Mouse (Mus musculus): ENCODE data around the gene Nrbp1.
"Not testable (repeated sequence)": the region's sequence is repeated elsewhere in the genome, so short reads cannot be mapped to it uniquely, and the experiment has no call there.

Gene Nrbp1

GRCm38 (mm10) chr5:31216554-31216953 lies 24.1 kb upstream of the Nrbp1 start:
- DNase-seq, result not testable (repeated sequence)

DNA sequence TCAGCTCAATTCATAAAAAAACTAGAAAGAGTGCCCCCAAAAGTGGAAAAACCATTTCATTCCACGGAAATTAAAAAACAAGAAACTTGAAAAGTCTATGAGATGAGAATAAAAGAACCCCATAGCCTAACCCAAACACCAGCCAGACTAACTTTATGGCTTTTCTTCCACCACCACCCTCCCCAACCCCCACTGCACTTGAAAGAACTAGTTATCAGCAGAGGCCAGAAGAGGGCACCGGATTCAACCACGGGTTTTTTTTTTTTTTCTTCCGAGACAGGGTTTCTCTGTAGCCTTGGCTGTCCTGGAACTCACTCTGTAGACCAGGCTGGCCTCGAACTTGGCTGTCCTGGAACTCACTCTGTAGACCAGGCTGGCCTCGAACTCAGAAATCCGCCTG lies 22.4 kb upstream of the Nrbp1 start:
- no peak for DNase-seq

- peak; percentile 49 to 60 for DNase-seq
These were observed 21.6 kb upstream of the Nrbp1 start for GRCm38 (mm10) chr5:31219070-31219469.

DNA sequence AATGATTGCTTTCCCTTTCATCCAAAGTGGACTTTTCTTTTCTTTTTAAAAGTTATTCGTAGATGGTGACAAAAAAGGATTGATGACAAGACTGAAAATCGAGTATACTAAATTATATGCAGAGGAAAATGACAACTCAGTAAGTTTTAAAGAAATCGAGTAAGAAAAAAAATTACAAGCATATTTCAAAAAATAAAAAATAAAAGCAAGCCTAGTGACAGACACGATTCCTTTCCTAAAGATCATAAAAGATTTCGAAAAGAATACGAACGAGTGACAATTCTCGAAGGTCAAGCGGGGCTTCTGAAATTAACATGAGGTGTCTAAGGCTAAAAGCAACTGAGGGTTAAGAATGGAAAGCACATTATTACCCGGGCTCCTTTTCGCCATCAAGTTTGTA lies 21.2 kb upstream of the Nrbp1 start:
- no peak for DNase-seq

- peak; percentile 77 to 81 for DNase-seq
These were observed 20.7 kb upstream of the Nrbp1 start for GRCm38 (mm10) chr5:31219911-31220447.

DNA sequence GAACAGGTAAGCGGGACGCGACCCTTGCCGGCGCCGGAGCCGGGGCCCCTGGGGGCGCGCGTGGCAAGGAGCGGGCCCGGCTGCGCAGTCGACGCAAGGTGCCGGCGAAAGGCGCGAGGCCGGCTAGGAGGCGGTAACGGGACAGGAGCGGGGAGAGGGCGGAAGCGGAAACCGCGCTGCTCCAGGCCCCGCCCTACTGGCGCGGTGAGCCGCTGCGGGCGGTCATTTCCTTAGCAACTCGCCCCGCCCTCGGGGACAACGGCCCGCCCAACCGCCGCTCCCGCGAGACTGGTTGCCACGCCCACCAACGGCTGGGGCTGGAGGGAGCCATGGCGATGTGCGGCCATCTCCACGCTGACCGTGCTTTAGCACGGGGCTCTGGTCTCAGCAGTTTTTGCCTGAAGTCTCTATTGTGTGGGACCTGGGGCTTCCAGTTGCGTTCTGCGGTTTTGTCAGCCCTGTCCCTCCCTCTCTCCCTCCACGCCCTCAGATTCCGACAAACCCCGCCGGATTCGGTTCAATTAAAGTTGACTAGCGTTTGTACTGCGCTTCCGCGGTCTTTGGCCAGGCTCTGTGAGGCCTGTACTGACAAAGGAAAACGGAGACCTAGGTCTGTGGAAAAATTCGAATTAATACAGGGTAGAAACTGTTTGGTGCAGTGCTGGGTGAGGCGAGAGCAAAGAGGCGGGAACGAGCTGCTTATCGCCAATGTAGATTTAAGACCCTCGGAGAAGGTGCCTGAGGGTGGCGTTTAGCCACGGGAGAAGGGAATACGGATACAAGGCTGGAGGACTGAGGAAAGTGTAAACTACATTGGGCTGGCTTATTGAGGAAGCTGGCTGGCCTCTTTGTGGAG lies 20.0 kb upstream of the Nrbp1 start, which contains the start of gene Ppm1g:
Ppm1g (minus strand) TSS at position 240 of the 856 bp plus-strand sequence.
- DNase-seq, result peak; percentile 99 to 100

- DNase-seq, result peak; percentile 60 to 67
These were observed 19.2 kb upstream of the Nrbp1 start for GRCm38 (mm10) chr5:31221304-31221945.

DNA sequence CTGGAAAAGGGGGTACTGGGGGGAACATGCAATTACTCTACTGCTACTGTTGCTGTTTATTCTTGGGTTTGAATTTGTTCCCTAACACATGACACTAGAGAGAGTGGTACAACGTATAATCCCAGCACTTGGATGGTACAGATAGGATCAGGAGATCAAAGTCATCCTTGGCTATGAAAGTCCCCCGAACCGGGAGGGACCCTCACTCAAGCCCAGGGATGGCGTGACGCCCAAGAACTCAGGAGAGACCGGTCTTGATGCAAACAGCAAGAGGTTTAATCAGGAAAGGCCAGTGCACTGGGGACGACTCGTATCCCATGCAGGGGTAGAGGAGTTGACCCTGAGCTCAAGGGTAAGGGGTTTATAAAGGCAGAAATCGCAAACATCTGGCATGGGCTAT lies 18.0 kb upstream of the Nrbp1 start:
- DNase-seq, result peak; percentile 13 to 29

- no peak for DNase-seq
These were observed 14.0 kb upstream of the Nrbp1 start for GRCm38 (mm10) chr5:31226641-31227040.

- no peak for DNase-seq
These were observed 914 bp downstream of the Nrbp1 start for GRCm38 (mm10) chr5:31241522-31242034.

DNA sequence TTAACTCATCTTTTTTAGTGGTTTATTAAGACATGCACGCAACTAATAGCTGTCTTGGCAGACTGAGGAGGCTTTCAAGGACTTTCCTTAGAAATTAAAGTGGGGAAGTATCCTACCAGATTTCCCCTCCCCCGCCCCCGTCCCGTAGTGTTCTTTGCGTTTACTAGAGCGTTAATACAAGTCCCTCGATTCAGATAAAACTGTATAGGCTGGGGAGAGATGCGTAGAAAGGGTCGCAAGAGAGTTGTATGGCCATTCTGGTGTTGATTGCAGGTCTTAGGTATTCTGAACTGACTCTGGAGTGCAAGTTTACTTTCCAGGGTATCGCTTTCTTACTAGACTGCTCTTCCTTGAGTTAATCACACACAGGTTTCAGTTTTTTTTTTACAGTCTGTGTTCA lies 1.5 kb downstream of the Nrbp1 start:
- DNase-seq, result no peak

DNA sequence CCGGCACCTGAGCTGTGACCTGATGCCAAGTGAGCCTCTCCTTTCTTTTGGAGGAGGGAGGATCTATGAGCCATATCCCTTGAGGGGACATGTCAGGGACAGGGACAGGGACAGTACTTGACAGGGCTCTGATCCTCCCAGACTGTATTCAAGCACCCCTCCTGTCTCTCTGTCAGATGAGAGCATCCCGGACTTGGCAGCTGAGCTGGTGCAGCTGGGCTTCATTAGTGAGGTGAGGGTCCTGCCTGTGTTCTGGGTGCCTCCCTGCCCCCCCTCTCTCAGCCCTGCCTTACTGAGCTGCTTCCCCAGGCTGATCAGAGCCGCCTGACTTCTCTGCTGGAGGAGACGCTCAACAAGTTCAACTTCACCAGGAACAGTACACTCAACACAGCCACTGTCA lies 10.1 kb downstream of the Nrbp1 start:
- DNase-seq, result no peak

- DNase-seq, result peak; percentile 43 to 46
These were observed 11.0 kb downstream of the Nrbp1 start, which contains the start of gene Krtcap3 for GRCm38 (mm10) chr5:31251541-31252101. Gene Krtcap3, plus strand, starts transcription at chr5:31251691.

GRCm38 (mm10) chr5:31252151-31252550 lies 11.5 kb downstream of the Nrbp1 start:
- no peak for DNase-seq

DNA sequence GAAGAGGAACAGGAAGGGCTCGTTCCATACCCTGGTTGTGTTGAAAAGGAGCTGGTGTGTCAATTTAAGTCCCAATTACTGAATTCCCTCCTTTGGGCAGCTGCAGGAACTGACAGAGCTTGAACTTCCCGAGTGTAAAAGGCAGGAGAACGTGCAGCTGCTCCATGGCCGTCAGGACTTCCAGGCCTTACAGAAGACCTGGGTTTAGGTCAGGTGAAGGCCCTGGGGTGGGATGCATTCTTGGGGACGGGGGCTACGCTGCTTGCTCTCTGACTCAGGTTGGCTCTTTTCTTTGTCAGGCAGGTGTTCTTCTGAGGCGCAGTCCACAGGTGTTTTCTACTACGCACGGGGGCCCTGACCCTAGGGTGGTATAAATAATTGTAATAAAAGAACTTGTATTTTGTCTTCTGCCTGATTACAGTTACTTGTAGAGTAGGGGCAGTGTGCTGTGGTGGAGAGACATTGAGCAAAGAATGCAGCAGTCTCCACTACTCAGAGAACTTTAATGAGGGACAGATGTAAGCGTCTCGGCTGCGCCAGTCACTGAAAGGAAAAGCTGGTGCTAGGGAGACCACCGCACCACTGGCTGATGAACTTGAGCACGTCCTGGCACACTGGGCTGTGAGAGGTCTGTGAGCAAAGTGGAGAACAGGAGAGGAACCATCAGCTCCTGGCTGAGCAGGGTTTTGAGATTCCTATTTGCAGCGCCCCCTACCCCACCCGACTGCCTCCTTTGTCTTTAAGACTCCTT lies 12.3 kb downstream of the Nrbp1 start:
- DNase-seq, result no peak

- no peak for DNase-seq
These were observed 13.1 kb downstream of the Nrbp1 start for GRCm38 (mm10) chr5:31253806-31254205.

- no peak for DNase-seq
These were observed 13.8 kb downstream of the Nrbp1 start for GRCm38 (mm10) chr5:31254452-31254851.

DNA sequence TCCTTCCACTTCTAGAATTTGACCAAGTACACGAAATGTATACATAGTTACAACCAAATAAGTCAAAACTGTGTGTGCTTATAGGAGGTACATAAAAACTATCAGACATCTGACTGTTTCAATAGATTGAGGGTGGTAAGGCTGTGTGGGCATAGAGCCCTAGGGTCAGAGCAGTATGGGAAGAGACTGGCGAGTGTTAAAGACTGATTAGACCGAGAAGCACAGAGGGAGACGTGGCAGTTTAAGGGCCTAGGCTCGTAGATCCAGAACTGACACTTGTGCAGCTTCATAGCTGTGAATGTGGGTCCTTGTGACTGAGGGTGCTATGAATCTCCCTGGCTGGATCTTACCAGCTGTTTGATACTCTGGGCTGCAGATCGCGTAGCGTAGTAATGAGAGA lies 14.2 kb downstream of the Nrbp1 start:
- no peak for DNase-seq

GRCm38 (mm10) chr5:31255381-31255780 lies 14.7 kb downstream of the Nrbp1 start:
- DNase-seq, result no peak

- no peak for DNase-seq
These were observed 15.3 kb downstream of the Nrbp1 start for GRCm38 (mm10) chr5:31255971-31256370.

- no peak for DNase-seq
These were observed 17.0 kb downstream of the Nrbp1 start for GRCm38 (mm10) chr5:31257616-31258015.

DNA sequence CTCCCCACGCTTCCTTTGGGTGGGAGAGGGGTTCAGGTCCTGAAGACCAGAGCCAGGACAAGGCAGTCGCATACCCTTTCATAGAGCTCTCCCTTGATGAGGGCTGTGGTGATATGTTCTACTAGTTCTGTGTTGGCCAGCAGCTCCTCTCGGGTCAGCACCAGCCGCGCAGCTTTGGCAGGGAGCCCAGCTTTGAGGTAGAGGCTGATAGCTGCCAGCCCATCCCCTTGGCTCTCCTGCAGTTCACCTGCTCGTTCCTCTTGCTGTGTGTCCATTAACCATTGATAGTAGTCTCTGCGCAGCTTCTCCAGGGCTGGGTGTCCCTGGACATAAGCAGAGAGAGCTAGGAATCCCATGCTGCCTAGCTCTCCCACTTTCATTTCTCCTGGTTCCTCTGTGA lies 25.4 kb downstream of the Nrbp1 start:
- peak; percentile 29 to 44 for DNase-seq

All from cerebellum, postnatal 10 days (tissue).